Mouse (Mus musculus) thymus, postnatal 10 days (tissue): ENCODE measurements around the gene Shroom3.

Source experiments
- DNase-seq, 2 experiments: peaks; one replicate each; pipeline ENCODE4 v3.0.0; 2021; ENCODE audit warnings: low spot score in 2 of 2

Gene Shroom3

DNA sequence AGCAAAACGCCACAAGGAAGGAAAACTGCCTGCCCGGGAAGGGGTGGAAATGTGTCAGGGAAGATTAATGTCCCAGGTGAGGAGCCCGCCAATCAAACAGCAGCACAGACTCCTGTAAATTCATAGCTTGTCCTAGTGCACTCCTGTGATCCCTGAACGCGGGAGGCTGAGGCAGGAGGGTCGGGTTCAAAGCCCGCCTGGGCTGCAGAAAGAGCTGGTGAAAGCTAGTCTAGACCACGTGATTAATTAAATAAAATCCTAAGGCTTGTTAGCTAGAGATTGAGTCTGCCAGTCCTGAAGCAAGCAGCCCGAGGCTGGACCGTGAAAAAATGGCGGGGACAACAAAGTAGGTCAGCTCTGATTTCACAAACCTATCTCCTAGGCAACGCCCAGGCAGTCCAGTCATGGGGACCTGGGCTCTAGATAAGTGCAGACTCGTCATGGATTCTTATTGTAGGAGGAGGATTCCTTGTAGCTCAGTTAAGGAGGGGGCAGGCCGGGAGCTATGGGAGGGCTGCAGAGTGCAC lies 322.6 kb downstream of the Shroom3 start:
- DNase-seq, result no peak

DNA sequence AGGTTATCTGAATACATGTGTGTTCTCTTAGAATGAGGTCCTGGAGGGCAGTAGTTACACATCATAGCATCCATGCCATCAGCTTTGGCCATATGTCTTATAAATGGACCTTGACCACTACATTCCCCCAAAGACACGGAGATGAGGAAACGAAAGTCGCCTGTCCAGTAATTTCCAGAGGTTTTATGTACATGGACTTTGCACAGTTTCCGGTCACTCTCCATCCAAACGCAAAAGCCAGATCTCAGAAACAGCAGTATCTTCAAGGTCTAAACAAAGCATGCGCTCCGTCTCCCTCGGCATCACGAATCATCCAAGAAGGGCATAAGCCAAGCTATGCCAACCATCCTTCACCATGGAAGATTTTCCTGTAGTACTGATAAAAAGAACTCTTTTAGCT lies 325.0 kb downstream of the Shroom3 start:
- DNase-seq, result no peak
